Mouse (Mus musculus): ENCODE data around the gene Tbl1xr1.

The Tbl1xr1 gene

GRCm38 (mm10) chr3:22082823-22083222 is 6.4 kb downstream of the Tbl1xr1 start:
- in situ Hi-C loops (cut with MboI; ENCODE audit: low pct_unique_long_range_greater_than_20kb in 1 of 2, low sequenced_read_pairs in 2 of 2, unreplicated experiment in 1 of 2), result loop anchor here (10.0 kb wide), 1 partner anchor 148 kb away; no protein-coding TSS in a partner anchor

- in situ Hi-C loops (cut with MboI; ENCODE audit: low pct_unique_long_range_greater_than_20kb in 1 of 2, low sequenced_read_pairs in 2 of 2, unreplicated experiment in 1 of 2), result loop anchor here (10.0 kb wide), 1 partner anchor 150 kb away; no protein-coding TSS in a partner anchor
Observed at GRCm38 (mm10) chr3:22084222-22084996, 8.0 kb downstream of the Tbl1xr1 start.

GRCm38 (mm10) chr3:22089825-22090224 is 13.4 kb downstream of the Tbl1xr1 start:
- in situ Hi-C loops (cut with MboI; ENCODE audit: low pct_unique_long_range_greater_than_20kb in 1 of 2, low sequenced_read_pairs in 2 of 2, unreplicated experiment in 1 of 2), result loop anchor here (10.0 kb wide), 1 partner anchor 155 kb away; no protein-coding TSS in a partner anchor

GRCm38 (mm10) chr3:22090431-22091265 is 14.2 kb downstream of the Tbl1xr1 start:
- in situ Hi-C loops (cut with MboI; ENCODE audit: low pct_unique_long_range_greater_than_20kb in 1 of 2, low sequenced_read_pairs in 2 of 2, unreplicated experiment in 1 of 2), result no loop called here

- in situ Hi-C loops (cut with MboI; ENCODE audit: low pct_unique_long_range_greater_than_20kb in 1 of 2, low sequenced_read_pairs in 2 of 2, unreplicated experiment in 1 of 2), result no loop called here
Observed at GRCm38 (mm10) chr3:22091266-22091550, 14.8 kb downstream of the Tbl1xr1 start.

GRCm38 (mm10) chr3:22091681-22092080 is 15.2 kb downstream of the Tbl1xr1 start:
- in situ Hi-C loops (cut with MboI; ENCODE audit: low pct_unique_long_range_greater_than_20kb in 1 of 2, low sequenced_read_pairs in 2 of 2, unreplicated experiment in 1 of 2), result no loop called here

- in situ Hi-C loops (cut with MboI; ENCODE audit: low pct_unique_long_range_greater_than_20kb in 1 of 2, low sequenced_read_pairs in 2 of 2, unreplicated experiment in 1 of 2), result no loop called here
Observed at GRCm38 (mm10) chr3:22092784-22093183, 16.3 kb downstream of the Tbl1xr1 start.

- in situ Hi-C loops (cut with MboI; ENCODE audit: low pct_unique_long_range_greater_than_20kb in 1 of 2, low sequenced_read_pairs in 2 of 2, unreplicated experiment in 1 of 2), result no loop called here
Observed at GRCm38 (mm10) chr3:22103986-22104515, 27.6 kb downstream of the Tbl1xr1 start.

- in situ Hi-C loops (cut with MboI; ENCODE audit: low pct_unique_long_range_greater_than_20kb in 1 of 2, low sequenced_read_pairs in 2 of 2, unreplicated experiment in 1 of 2), result no loop called here
Observed at GRCm38 (mm10) chr3:22105471-22105870, 29.0 kb downstream of the Tbl1xr1 start.

GRCm38 (mm10) chr3:22108013-22108412 is 31.6 kb downstream of the Tbl1xr1 start:
- in situ Hi-C loops (cut with MboI; ENCODE audit: low pct_unique_long_range_greater_than_20kb in 1 of 2, low sequenced_read_pairs in 2 of 2, unreplicated experiment in 1 of 2), result no loop called here

GRCm38 (mm10) chr3:22109651-22110050 is 33.2 kb downstream of the Tbl1xr1 start:
- in situ Hi-C loops (cut with MboI; ENCODE audit: low pct_unique_long_range_greater_than_20kb in 1 of 2, low sequenced_read_pairs in 2 of 2, unreplicated experiment in 1 of 2), result no loop called here

- in situ Hi-C loops (cut with MboI; ENCODE audit: low pct_unique_long_range_greater_than_20kb in 1 of 2, low sequenced_read_pairs in 2 of 2, unreplicated experiment in 1 of 2), result no loop called here
Observed at GRCm38 (mm10) chr3:22113773-22114172, 37.3 kb downstream of the Tbl1xr1 start.

GRCm38 (mm10) chr3:22115221-22115620 is 38.8 kb downstream of the Tbl1xr1 start:
- in situ Hi-C loops (cut with MboI; ENCODE audit: low pct_unique_long_range_greater_than_20kb in 1 of 2, low sequenced_read_pairs in 2 of 2, unreplicated experiment in 1 of 2), result no loop called here

GRCm38 (mm10) chr3:22115678-22116077 is 39.2 kb downstream of the Tbl1xr1 start:
- in situ Hi-C loops (cut with MboI; ENCODE audit: low pct_unique_long_range_greater_than_20kb in 1 of 2, low sequenced_read_pairs in 2 of 2, unreplicated experiment in 1 of 2), result no loop called here

GRCm38 (mm10) chr3:22116188-22116587 is 39.7 kb downstream of the Tbl1xr1 start:
- in situ Hi-C loops (cut with MboI; ENCODE audit: low pct_unique_long_range_greater_than_20kb in 1 of 2, low sequenced_read_pairs in 2 of 2, unreplicated experiment in 1 of 2), result no loop called here

GRCm38 (mm10) chr3:22121741-22122140 is 45.3 kb downstream of the Tbl1xr1 start:
- in situ Hi-C loops (cut with MboI; ENCODE audit: low pct_unique_long_range_greater_than_20kb in 1 of 2, low sequenced_read_pairs in 2 of 2, unreplicated experiment in 1 of 2), result no loop called here

- in situ Hi-C loops (cut with MboI; ENCODE audit: low pct_unique_long_range_greater_than_20kb in 1 of 2, low sequenced_read_pairs in 2 of 2, unreplicated experiment in 1 of 2), result no loop called here
Observed at GRCm38 (mm10) chr3:22123145-22123544, 46.7 kb downstream of the Tbl1xr1 start.

- in situ Hi-C loops (cut with MboI; ENCODE audit: low pct_unique_long_range_greater_than_20kb in 1 of 2, low sequenced_read_pairs in 2 of 2, unreplicated experiment in 1 of 2), result no loop called here
Observed at GRCm38 (mm10) chr3:22126251-22126826, 49.9 kb downstream of the Tbl1xr1 start.

GRCm38 (mm10) chr3:22131277-22131676 is 54.8 kb downstream of the Tbl1xr1 start:
- in situ Hi-C loops (cut with MboI; ENCODE audit: low pct_unique_long_range_greater_than_20kb in 1 of 2, low sequenced_read_pairs in 2 of 2, unreplicated experiment in 1 of 2), result no loop called here
